Mouse (Mus musculus) lung, embryonic 14.5 days (tissue): Measurements from ENCODE around the gene Celsr1. TPM values are rescaled to one million over a fixed set of nuclear protein-coding genes. Genes with fewer than 3 reads are reported as not detected.
"Not testable (repeated sequence)": the region's sequence is repeated elsewhere in the genome, so short reads cannot be mapped to it uniquely, and the experiment has no call there.

ENCODE experiments used
- ATAC-seq: fragments of 200-750 bp; cut with Nextera tagmentation; 2 replicates; pipeline ENCODE4 v1.8.0; 2017; ENCODE audit warnings: mild to moderate bottlenecking, moderate TSS enrichment, moderate library complexity; ENCODE audit not compliant: insufficient read depth
- DNase-seq: peaks from one replicate; pipeline ENCODE4 v3.0.0-alpha.2; 2015
- H3K27ac ChIP-seq: fragments of 300-500 bp; sonication (generic); 2 replicates; pipeline ENCODE4 v1.5.1; 2014; ENCODE audit warnings: low read depth, mild to moderate bottlenecking, moderate library complexity
- H3K27me3 ChIP-seq: fragments of 300-500 bp; sonication (generic); 2 replicates; pipeline ENCODE4 v1.6.1; 2014; ENCODE audit warnings: low read length, control low read depth; ENCODE audit not compliant: insufficient read depth
- H3K36me3 ChIP-seq: fragments of 300-500 bp; sonication (generic); 2 replicates; pipeline ENCODE4 v1.6.1; 2014; ENCODE audit warnings: control low read depth; ENCODE audit not compliant: insufficient read depth
- H3K4me1 ChIP-seq: fragments of 300-500 bp; sonication (generic); 2 replicates; pipeline ENCODE4 v1.6.1; 2014; ENCODE audit warnings: antibody characterized with exemption, control low read depth; ENCODE audit not compliant: insufficient read depth
- H3K4me2 ChIP-seq: fragments of 300-500 bp; sonication (generic); 2 replicates; pipeline ENCODE4 v1.6.1; 2014; ENCODE audit warnings: mild to moderate bottlenecking
- H3K4me3 ChIP-seq: fragments of 300-500 bp; sonication (generic); 2 replicates; pipeline ENCODE4 v1.5.1; 2014; ENCODE audit warnings: low read depth, low read length
- H3K9ac ChIP-seq: fragments of 300-500 bp; sonication (generic); 2 replicates; pipeline ENCODE4 v1.6.1; 2014
- H3K9me3 ChIP-seq: fragments of 300-500 bp; sonication (generic); 2 replicates; pipeline ENCODE4 v1.6.1; 2016; ENCODE audit warnings: low read depth, low read length, control low read depth
- CTCF ChIP-seq: IDR thresholded peaks from 2 replicates; pipeline ENCODE4 v1.5.1; 2016; ENCODE audit warnings: antibody characterized with exemption, low read depth
- WGBS: fragments of 180-500 bp; shearing (Covaris S2); extraction: QIAGEN DNeasy Blood & Tissue Kit; methylation state at CpG from one replicate; pipeline ENCODE4 v1.1.7; 2014; 5-methylcytosine and 5-hydroxymethylcytosine counted together
- polyA plus RNA-seq: library from polyadenylated mRNA; unstranded; fragments of >200 nt; fragmentation: Nextera tagmentation; extraction: Ambion mirVana; gene quantifications from 2 replicates; pipeline ENCODE4 v1.2.1, GENCODE M21; 2014

Celsr1 gene
- polyA plus RNA-seq, 1 experiment from 2014 or later = 9.9 TPM

GRCm38 (mm10) chr15:86058394-86058915 is 24.9 kb upstream of the Celsr1 start:
- Histone ChIP-seq H3K4me1 (peaks cover 10% of the 10 kb centered on the region; the same call in 1 of the 2 replicates), H3K27ac (peak overlapping the region; percentile 70), H3K9me3 (no peaks in the 10 kb centered on the region), H3K9ac (peak overlapping the region; percentile 94), H3K36me3 (no peaks in the 10 kb centered on the region), H3K4me3 (peak overlapping the region; percentile 85), H3K27me3 (no peaks in the 10 kb centered on the region), H3K4me2 (peak overlapping the region; percentile 96)
- DNase-seq (peak; percentile 88), ATAC-seq (peak; percentile 71)
- WGBS = under 1% methylated on average over 39 of the region's 70 CpGs
- no peak for TF ChIP-seq CTCF

GRCm38 (mm10) chr15:86057908-86058307 is 24.3 kb upstream of the Celsr1 start:
- H3K9me3 ChIP-seq = no peaks in the 10 kb centered on the region
- peak overlapping the region; percentile 94 for H3K9ac ChIP-seq
- DNase-seq (peak; percentile 31), ATAC-seq (peak; percentile 19; the same call in 1 of the 2 replicates)
- H3K36me3 ChIP-seq = no peaks in the 10 kb centered on the region
- H3K4me2 ChIP-seq = peak overlapping the region; percentile 96
- no peaks in the 10 kb centered on the region for H3K27me3 ChIP-seq
- H3K4me1 ChIP-seq = peaks cover 10% of the 10 kb centered on the region; the same call in 1 of the 2 replicates
- 9% methylated on average over 7 of the region's 7 CpGs for WGBS
- peak overlapping the region; percentile 85 for H3K4me3 ChIP-seq
- peak overlapping the region; percentile 6 for H3K27ac ChIP-seq
- TF ChIP-seq CTCF = no peak

- WGBS = 16% methylated on average over 5 of the region's 6 CpGs
- Histone ChIP-seq H3K9me3 (no peaks in the 10 kb centered on the region), H3K4me1 (peaks cover 10% of the 10 kb centered on the region; the same call in 1 of the 2 replicates), H3K9ac (peak within 1 kb of the TSS; percentile 94), H3K4me3 (peak within 1 kb of the TSS; percentile 85), H3K27ac (peak within 1 kb of the TSS; percentile 6), H3K4me2 (peak within 1 kb of the TSS; percentile 96), H3K27me3 (no peaks in the 10 kb centered on the region), H3K36me3 (no peaks in the 10 kb centered on the region)
- TF ChIP-seq CTCF = no peak
- DNase-seq (no peak), ATAC-seq (no peak)
These were observed 23.8 kb upstream of the Celsr1 start, which contains the start of gene Gramd4 for GRCm38 (mm10) chr15:86057413-86057812. Gene Gramd4, plus strand, starts transcription at chr15:86057695.

- 79% methylated on average over 5 of the region's 5 CpGs for WGBS
- no peaks in the 10 kb centered on the region for H3K36me3 ChIP-seq
These were observed 22.7 kb upstream of the Celsr1 start for GRCm38 (mm10) chr15:86056221-86056760.

GRCm38 (mm10) chr15:86054861-86055260 is 21.3 kb upstream of the Celsr1 start:
- not testable (repeated sequence) for H3K4me1 ChIP-seq, H3K27ac ChIP-seq, H3K4me2 ChIP-seq, H3K9ac ChIP-seq, H3K9me3 ChIP-seq, DNase-seq, H3K27me3 ChIP-seq, H3K36me3 ChIP-seq, H3K4me3 ChIP-seq, ATAC-seq
- 41% methylated on average over 3 of the region's 3 CpGs for WGBS

More at GRCm38 (mm10) chr15:86056221-86056760, 22.7 kb upstream of the Celsr1 start:
- no peak overlapping the region for H3K9ac ChIP-seq
- H3K4me2 ChIP-seq = no peak overlapping the region
- no peak overlapping the region for H3K27ac ChIP-seq
- H3K9me3 ChIP-seq = no peaks in the 10 kb centered on the region
- no peaks in the 10 kb centered on the region for H3K27me3 ChIP-seq
- H3K4me3 ChIP-seq = no peak overlapping the region
- no peak for TF ChIP-seq CTCF
- no peak for DNase-seq
- H3K4me1 ChIP-seq = peaks cover 4% of the 10 kb centered on the region; the same call in 1 of the 2 replicates
- no peak for ATAC-seq

GRCm38 (mm10) chr15:86053890-86054536 is 20.4 kb upstream of the Celsr1 start:
- 0 out of 2 replicates have a peak, but pooled peaks have one; percentile 7 for ATAC-seq
- WGBS = 32% methylated on average over 2 of the region's 2 CpGs

GRCm38 (mm10) chr15:86051878-86052478 is 18.4 kb upstream of the Celsr1 start:
- 63% methylated on average over 6 of the region's 6 CpGs for WGBS
- TF ChIP-seq CTCF = no peak
- H3K27ac ChIP-seq = no peak overlapping the region
- no peaks in the 10 kb centered on the region for H3K36me3 ChIP-seq
- no peaks in the 10 kb centered on the region for H3K27me3 ChIP-seq
- H3K9ac ChIP-seq = no peak overlapping the region
- H3K4me3 ChIP-seq = no peak overlapping the region
- ATAC-seq (no peak), DNase-seq (no peak)
- H3K9me3 ChIP-seq = no peaks in the 10 kb centered on the region
- H3K4me1 ChIP-seq = no peaks in the 10 kb centered on the region
- no peak overlapping the region for H3K4me2 ChIP-seq

More at GRCm38 (mm10) chr15:86053890-86054536, 20.4 kb upstream of the Celsr1 start:
- Histone ChIP-seq H3K4me3 (no peak overlapping the region), H3K9me3 (no peaks in the 10 kb centered on the region), H3K27me3 (no peaks in the 10 kb centered on the region), H3K4me2 (no peak overlapping the region), H3K4me1 (0 out of 2 replicates have a peak, but pooled peaks cover 3% of the 10 kb centered on the region), H3K9ac (no peak overlapping the region), H3K27ac (no peak overlapping the region), H3K36me3 (no peaks in the 10 kb centered on the region)
- peak; percentile 92 for DNase-seq
- peak; percentile 97 for TF ChIP-seq CTCF
